Mouse (Mus musculus): ENCODE results near the gene Prokr2.

GRCm38 (mm10) chr2:132422846-132423245, 37.6 kb upstream of the Prokr2 start:
- no peak for TF ChIP-seq CTCF (IDR thresholded peaks at IDR 0.05; ENCODE audit: low read depth, low read length)
- no peak for TF ChIP-seq POLR2A (IDR thresholded peaks at IDR 0.05; ENCODE audit: borderline replicate concordance, low read depth, low read length)

Data from bone marrow macrophage, adult 2 months (primary cell).